17 mouse cellular contexts compared by ENCODE assay signal in the genomic region with DNA sequence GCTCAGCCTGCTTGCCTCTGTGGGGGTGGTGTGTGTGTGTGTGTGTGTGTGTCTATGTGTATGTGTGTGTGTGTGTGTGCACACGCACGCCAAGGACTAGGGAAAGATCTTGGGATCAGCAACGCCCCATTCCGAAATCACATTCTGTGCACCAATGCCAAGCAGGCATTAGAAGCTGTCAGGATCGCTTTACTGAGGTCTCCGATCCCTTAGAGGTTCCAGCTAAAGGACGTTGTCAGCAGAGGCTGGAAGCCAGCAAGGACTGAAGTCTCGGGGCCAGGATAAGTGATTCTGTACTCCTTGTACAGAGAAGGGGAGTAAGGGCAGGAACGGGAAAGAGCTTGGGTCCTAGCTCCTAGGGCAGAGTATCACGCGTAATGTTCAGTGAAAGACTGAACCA.
"Had no signal": no experiment of that assay in that cellular context is flagged by ENCODE, and none has a peak within 500 bp of the region (broad histone marks: within the 10 kb centered on the region; RNA-seq: fewer than 3 reads in every experiment).

No protein-coding gene starts in this region.

- H3K4me2 ChIP-seq: limb, embryonic 12.5 days; liver, embryonic 13.5 days; lung, embryonic 15.5 days; midbrain, embryonic 12.5 days; neural tube, embryonic 13.5 days had no signal

- DNase-seq: kidney, adult 11 months; kidney, adult 9 months; kidney, postnatal 25 days; layer of hippocampus, adult 9-11 months; layer of hippocampus, postnatal 36 days; liver; liver, embryonic 13.5 days; liver, postnatal 0 days; retina, postnatal 1 day; right cerebral cortex, postnatal 4 days; thymus, adult 18-20 months; thymus, postnatal 14 days had no signal

- ATAC-seq: liver, postnatal 0 days; midbrain, embryonic 16.5 days had no signal

- H3K4me3 ChIP-seq: limb, embryonic 12.5 days; liver, embryonic 13.5 days; lung, embryonic 15.5 days; midbrain, embryonic 12.5 days; neural tube, embryonic 13.5 days had no signal

- H3K9me3 ChIP-seq: limb, embryonic 12.5 days; liver, embryonic 13.5 days; lung, embryonic 15.5 days; midbrain, embryonic 12.5 days; neural tube, embryonic 13.5 days had no signal

- H3K27ac ChIP-seq: limb, embryonic 12.5 days; liver, embryonic 13.5 days; lung, embryonic 15.5 days; midbrain, embryonic 12.5 days; neural tube, embryonic 13.5 days had no signal

- H3K9ac ChIP-seq: limb, embryonic 12.5 days; liver, embryonic 13.5 days; liver, postnatal 0 days; lung, embryonic 15.5 days; midbrain, embryonic 12.5 days; neural tube, embryonic 13.5 days had no signal

- H3K27me3 ChIP-seq: limb, embryonic 12.5 days; liver, embryonic 13.5 days; lung, embryonic 15.5 days; midbrain, embryonic 12.5 days; neural tube, embryonic 13.5 days had no signal
